Mouse (Mus musculus) embryonic fibroblast, embryonic 13.5 days (primary cell): ENCODE results near the gene Rab5c.

Source experiments
- CTCF ChIP-seq: IDR thresholded peaks from 2 replicates; pipeline ENCODE4 v1.5.1; 2011; ENCODE audit warnings: mild to moderate bottlenecking, control low read depth, low read length, moderate library complexity, borderline replicate concordance; ENCODE audit not compliant: insufficient read depth
- POLR2A ChIP-seq: IDR thresholded peaks from 2 replicates; pipeline ENCODE4 v1.6.1; 2011; ENCODE audit warnings: low read depth, mild to moderate bottlenecking, control low read depth, low read length, moderate library complexity

GRCm38 (mm10) chr11:100701301-100701700 lies 36.7 kb downstream of the Rab5c start:
- TF ChIP-seq CTCF (no peak), POLR2A (no peak)
